Mouse (Mus musculus) retina, postnatal 7 days (tissue): ENCODE results near the gene Cln5.

Experiments
- DNase-seq: peaks from one replicate; pipeline ENCODE4 v3.0.0-alpha.2; 2012; ENCODE audit warnings: low read depth, low spot score

The Cln5 gene

DNA sequence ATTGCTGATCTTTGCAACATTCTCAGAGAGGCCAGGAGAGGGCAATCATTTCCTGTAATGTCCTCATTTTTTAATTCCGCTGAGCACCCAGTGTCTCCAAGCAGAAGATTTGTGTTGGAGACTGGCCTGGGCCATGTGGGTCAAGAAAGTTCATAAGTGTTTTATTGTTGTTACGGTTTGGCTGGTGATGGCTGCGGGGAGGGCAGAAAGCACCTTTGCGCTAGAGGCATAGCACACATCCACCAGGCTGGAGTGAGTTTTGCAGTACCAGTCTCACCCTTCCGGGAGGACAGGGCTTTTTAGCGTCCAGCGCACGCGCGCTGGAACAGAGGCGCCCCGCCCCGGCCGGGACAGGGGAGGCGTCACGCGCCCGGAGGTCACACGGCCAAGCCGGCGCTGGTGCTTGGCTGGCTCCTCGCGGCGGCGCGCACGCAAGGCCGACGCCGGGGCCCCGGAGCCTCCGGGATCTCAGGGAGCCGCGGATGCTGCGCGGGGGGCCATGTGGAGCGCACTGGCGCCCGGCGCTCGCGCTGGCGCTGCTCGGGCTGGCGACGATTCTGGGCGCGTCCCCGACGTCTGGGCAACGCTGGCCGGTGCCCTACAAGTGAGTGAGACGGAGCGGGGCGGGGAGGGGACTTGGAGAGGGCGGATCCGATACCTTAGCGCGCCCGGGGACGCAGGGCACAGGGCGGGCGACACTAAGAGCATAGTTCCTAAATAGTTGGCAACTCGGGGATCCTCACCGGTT, at the start of gene Cln5:
Gene Cln5, plus strand, starts transcription at position 353 of the 748 bp plus-strand sequence.
- peak; percentile 89 for DNase-seq

DNA sequence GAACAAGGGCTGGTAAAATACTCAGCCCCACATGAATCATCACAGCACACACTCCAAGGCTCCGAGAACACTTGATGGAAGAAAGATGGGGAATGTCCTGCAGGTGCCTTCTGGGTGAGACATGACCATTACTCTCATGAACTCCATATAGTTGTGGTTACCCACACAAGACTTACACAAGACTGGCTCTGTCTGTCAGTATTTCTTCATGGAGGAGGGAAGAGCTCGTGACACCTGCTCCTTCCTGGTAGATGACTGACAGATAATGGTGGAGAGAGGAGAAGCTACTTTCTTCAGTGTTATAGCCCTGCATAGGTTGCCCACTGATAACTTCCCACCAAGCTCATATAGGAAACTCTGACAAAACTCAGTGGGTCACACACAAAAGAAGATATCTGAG, 40.8 kb upstream of the Cln5 start:
- DNase-seq, result no peak

- DNase-seq, result no peak
These were observed 36.7 kb upstream of the Cln5 start for GRCm38 (mm10) chr14:103033271-103033823.

GRCm38 (mm10) chr14:103034076-103034475, 35.9 kb upstream of the Cln5 start:
- DNase-seq, result no peak

DNA sequence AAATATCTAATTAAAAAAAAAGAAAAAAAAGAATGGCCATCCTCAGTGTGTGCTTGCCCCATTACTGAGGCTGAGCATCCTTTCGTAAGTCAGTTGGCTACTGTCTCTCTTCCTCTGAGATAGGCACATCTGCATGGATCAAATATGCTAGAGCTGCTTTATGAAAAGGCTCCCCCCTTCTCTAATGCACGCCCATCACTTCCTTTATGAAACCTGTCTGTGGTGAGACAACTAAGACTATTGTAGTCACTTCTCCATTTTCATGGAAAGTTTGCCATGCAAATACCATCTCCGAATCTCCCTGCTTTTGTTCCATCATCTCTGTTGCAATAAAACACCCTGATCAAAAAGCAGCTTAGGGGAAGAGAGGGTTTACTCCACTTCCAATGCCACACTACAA, 33.0 kb upstream of the Cln5 start:
- no peak for DNase-seq

- DNase-seq, result no peak
These were observed 23.3 kb upstream of the Cln5 start, which contains the start of gene Acod1 for GRCm38 (mm10) chr14:103046677-103047076. TSS of gene Acod1 (plus strand) at chr14:103046977.

GRCm38 (mm10) chr14:103048292-103049086, 21.5 kb upstream of the Cln5 start:
- DNase-seq, result no peak

- peak; percentile 33 for DNase-seq
These were observed 18.8 kb upstream of the Cln5 start for GRCm38 (mm10) chr14:103051159-103051769.

- DNase-seq, result no peak
These were observed 15.3 kb upstream of the Cln5 start for GRCm38 (mm10) chr14:103054731-103055130.

- no peak for DNase-seq
These were observed 13.4 kb upstream of the Cln5 start for GRCm38 (mm10) chr14:103056601-103057000.

- no peak for DNase-seq
These were observed 11.0 kb upstream of the Cln5 start for GRCm38 (mm10) chr14:103058998-103059397.

- DNase-seq, result no peak
These were observed 10.5 kb upstream of the Cln5 start for GRCm38 (mm10) chr14:103059495-103059894.

- peak; percentile 62 for DNase-seq
These were observed 4.5 kb upstream of the Cln5 start for GRCm38 (mm10) chr14:103065294-103066167.

- DNase-seq, result no peak
These were observed 552 bp upstream of the Cln5 start for GRCm38 (mm10) chr14:103069465-103069863.

GRCm38 (mm10) chr14:103070790-103071189, 774 bp downstream of the Cln5 start:
- DNase-seq, result no peak

DNA sequence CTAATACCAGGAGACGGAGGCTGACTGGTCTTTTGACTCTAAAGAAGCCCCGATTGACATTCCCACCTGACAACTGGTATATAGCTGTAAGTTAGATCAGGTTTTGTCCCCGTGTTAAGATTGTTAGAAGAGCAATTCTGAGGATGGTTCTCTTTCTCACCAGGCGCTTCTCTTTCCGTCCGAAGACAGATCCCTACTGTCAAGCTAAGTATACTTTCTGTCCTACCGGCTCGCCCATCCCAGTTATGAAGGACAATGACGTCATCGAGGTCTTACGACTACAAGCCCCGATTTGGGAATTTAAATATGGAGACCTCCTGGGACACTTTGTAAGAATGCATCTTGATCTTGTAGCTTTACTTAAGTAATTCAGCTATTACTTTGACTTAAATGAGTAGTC, 1.5 kb downstream of the Cln5 start:
- no peak for DNase-seq

DNA sequence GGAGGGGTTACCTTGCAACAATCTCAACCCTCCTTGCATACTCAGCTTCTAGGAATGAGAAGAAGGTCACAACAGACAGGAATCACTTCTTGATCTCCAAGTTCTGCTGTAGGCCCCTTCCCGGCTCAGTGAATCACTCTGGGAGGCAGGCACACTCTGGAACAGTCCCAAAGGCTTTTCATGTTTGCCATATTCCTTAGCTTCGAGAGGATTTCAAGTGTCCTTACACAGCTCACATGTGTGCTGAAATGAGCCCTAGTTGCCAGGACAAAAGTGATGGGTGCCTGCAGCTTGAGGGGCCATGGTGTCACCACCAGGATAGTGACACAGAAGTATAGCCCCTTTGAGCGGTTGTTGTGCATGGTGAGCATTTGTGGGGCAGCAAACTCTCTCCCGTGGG, 2.7 kb downstream of the Cln5 start:
- no peak for DNase-seq

DNA sequence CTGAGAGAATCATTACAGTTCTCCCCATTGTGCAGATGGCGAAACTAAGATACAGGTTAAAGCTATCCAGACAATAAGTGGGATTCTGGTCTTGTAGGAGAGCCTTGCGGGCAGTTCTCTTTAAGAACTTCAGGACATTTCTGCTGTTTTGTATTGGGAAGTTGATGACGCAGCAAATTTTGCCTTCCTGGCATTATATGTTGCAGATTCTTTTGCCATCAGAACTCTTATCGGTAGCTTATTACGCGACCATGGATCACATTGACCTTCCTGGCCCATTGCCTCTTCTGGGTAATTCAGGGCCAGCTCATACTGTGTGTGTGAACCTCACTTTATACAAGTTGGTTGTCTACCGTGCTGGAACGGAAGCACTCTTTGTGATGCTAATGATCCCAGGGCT, 3.8 kb downstream of the Cln5 start:
- DNase-seq, result no peak

DNA sequence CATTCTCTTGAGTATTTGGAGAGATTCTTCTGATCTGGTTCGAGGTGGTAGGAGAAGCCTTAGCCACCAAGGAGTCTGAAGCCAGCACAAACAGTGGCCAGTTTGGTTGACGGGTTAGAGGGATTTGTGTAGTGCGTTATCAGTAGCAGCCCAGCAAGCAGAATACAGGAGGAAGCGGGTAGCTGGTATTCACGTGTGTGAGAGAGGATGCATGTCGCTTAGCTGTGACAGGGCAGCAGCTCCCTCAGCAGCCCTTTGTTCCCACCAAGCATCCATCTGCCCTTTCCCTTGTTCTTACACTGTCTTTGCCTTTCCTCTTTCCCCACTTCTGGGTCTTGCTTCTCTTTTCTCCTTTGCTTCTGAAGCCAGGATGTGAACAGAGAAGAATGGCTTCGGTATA, 5.2 kb downstream of the Cln5 start:
- no peak for DNase-seq

DNA sequence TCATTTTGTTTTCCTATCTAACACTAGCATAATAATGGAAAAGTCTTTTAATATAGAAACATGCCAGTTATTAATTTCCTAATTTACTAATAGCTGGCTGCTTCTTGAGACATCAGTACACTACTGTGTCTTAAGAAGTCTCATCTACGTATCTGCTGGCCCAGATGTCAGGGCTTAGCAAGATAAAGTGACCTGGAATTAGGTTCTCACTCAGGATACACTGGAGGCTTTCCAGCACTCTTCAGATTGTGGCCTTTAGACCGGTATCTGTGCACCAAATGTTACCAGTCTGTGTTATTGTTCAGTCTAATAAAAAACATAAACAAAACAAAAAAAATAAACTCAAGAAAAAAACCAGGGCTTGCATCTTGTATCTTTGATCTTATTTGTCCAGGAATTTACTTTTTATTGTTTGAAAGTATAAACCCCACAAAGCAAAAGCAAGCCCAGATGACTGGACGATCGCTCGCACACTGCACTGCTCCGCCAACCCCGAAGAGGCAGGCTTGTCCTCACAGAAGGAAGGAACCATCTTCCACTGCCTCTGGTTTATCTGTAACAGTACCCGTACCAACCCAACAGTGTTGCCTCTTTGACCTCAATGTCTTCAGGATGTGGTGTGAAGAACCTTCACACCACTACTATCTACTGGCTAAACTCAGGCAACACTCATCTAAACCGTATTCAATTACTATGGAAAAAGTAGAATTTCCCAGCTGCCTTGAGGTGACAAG, 7.4 kb downstream of the Cln5 start:
- no peak for DNase-seq
